Mouse (Mus musculus): ENCODE measurements around the gene Cpa1.

DNA sequence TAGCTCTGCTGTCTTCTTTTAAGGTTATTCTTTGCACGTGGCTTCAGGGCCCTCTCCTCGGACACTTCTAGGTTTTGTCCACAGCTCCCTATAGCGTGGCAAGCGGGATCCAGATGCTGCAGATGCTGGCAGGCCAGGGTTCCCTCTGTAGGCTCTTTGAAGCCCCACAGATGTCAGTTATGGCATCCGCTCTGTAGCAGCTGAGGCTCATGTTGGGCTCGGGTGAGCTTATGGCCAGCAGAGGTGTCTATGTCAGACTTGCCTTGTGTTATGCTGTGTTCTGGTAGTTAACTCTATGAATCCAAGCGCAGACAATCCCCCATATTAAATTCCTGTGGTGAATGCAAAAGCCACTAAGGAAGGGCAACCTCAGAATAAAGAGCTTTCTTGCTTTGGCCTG lies 41.4 kb downstream of the Cpa1 start:
- TF ChIP-seq POLR2A (IDR thresholded peaks at IDR 0.05; ENCODE audit: control insufficient read depth in 1 of 2, insufficient read depth in 1 of 2, low read depth in 1 of 2, low read length in 2 of 2, poor library complexity in 1 of 2): no peak
- TF ChIP-seq EP300 (IDR thresholded peaks at IDR 0.05; ENCODE audit: low read depth in 1 of 2, low read length in 2 of 2): no peak
- TF ChIP-seq ETS1 (IDR thresholded peaks at IDR 0.05; ENCODE audit: low read depth, low read length): no peak
- no peak for TF ChIP-seq ZKSCAN1 (IDR thresholded peaks at IDR 0.05; ENCODE audit: low read depth, low read length)
- TF ChIP-seq BHLHE40 (IDR thresholded peaks at IDR 0.05; ENCODE audit: borderline replicate concordance, low read depth, low read length): no peak
- no peak for TF ChIP-seq NRF1 (IDR thresholded peaks at IDR 0.05; ENCODE audit: insufficient read depth, low read depth, low read length, poor library complexity, severe bottlenecking)
- no peak for TF ChIP-seq CTCF (IDR thresholded peaks at IDR 0.05 in 2 of 3, conservative IDR thresholded peaks at IDR 0.05 in 1 of 3; ENCODE audit: control insufficient read depth in 1 of 3, insufficient read depth in 1 of 3, low read depth in 2 of 3, low read length in 3 of 3, poor library complexity in 1 of 3, severe bottlenecking in 1 of 3)
- no peak for TF ChIP-seq MXI1 (IDR thresholded peaks at IDR 0.05; ENCODE audit: low read depth, low read length)
- no peak for TF ChIP-seq TCF12 (IDR thresholded peaks at IDR 0.05; ENCODE audit: low read depth, low read length)
